Mouse (Mus musculus) gastrocnemius, adult 8-10 months (tissue): ENCODE results near the gene Nell1. TPM values are rescaled to one million over a fixed set of nuclear protein-coding genes. Genes with fewer than 3 reads are reported as not detected.

Experiments used
- DNase-seq, 2 experiments: peaks; one replicate each; pipeline ENCODE4 v3.0.0; 2022; ENCODE audit warnings: low spot score in 2 of 2
- total RNA-seq, 4 experiments: library from RNA; stranded (reverse); gene quantifications; 2 replicates each; pipeline ENCODE4 v1.2.4; 2022

Nell1 gene
- total RNA-seq, 4 experiments from 2014 or later, result 0.13 to 0.18 (median 0.17) TPM

DNA sequence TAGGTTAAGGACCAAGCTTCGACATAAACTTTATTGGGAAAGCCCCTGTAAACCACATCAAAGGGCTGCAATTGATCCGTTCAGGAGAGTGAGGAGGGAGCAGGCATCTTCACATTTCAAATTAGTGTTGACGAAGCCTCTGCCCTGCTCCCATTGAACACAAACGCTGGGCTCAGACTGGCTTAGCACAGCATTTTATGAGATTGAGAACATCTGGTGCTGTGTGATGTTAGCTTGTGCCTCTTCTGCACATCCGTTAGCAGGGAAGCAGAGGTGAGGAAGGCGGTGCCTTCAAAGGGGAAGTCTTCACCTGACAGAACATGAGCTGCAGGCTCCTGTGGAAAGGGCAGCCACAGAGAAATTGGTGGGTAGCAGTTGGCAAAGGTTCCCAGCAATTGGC, 66.4 kb downstream of the Nell1 start:
- no peak for DNase-seq

- no peak for DNase-seq
Observed at GRCm38 (mm10) chr7:50050144-50050543, 75.5 kb downstream of the Nell1 start.

DNA sequence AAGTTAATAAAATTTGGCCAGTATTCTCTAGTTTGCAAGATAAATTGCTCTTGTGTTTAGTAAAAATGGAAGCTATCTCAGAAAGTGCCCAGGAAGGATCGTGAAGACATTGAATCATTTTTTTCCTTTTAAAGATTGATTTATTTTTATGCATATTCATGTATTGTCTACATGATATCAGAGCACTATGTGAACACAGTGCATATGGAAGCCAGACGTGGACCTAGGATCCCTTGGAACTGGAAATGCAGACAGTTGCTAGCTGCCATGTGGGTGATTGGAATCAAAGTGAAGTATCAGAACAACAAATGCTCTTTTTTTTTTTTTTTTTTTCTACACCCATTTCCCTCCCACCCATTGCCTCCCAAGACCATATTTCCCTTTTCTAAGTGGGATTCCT, 79.0 kb downstream of the Nell1 start:
- no peak for DNase-seq

- DNase-seq, result no peak
Observed at GRCm38 (mm10) chr7:50094461-50094860, 119.8 kb downstream of the Nell1 start.

DNA sequence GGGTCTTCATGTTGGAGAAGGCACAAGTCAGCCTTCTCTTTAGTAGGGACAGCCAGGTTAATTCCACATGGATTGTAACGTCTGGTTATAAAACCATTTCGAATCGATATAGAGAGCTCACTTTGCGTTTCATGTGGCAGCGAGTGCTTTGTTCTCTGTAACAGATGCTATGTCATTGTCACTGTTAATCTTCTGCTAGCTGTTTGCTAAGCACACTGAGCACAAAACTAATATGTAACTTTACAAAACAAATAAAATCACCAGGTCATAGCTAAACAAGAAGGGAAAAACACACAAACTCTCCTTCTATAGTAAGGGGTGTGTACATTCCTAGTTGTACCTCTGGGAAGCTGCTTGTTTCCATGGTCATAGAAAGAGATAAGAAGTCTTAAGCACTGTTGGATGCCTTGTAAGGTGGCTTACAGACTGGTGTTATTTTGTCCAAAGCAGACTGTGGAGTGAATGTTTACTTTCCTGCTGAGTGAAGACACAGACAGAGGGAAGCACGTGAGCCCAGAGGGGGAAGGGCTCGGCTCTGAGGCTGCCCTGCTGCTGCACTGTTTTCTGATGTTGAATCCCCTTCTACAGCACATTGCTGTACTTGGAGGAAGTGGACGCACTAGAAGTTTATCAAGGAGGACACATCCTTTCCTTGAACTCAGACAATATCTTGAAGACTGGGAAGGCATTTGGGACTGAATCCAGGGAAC, 131.1 kb downstream of the Nell1 start:
- DNase-seq, result no peak

GRCm38 (mm10) chr7:50107261-50107660, 132.6 kb downstream of the Nell1 start:
- DNase-seq, result no peak

GRCm38 (mm10) chr7:50118348-50118747, 143.7 kb downstream of the Nell1 start:
- DNase-seq, result no peak

DNA sequence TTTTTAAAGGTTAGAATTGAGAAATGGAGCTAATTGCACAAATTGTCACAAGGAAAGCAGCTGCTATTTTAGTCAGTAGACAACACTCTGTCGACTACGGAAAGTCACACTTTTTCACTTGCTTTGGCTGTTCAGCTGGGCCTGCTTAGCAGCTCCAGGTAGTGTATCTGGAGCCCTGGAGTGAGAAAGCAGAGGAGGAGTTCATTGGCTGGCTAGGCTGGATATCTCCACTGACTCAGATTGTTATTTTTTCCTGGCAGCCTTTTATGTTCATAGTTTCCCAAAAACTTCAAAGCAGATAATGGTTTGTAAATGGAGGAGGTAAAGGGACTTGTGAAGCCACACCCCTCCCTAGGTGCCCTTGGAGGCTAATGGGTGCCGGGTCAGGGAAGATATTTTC, 163.0 kb downstream of the Nell1 start:
- no peak for DNase-seq

DNA sequence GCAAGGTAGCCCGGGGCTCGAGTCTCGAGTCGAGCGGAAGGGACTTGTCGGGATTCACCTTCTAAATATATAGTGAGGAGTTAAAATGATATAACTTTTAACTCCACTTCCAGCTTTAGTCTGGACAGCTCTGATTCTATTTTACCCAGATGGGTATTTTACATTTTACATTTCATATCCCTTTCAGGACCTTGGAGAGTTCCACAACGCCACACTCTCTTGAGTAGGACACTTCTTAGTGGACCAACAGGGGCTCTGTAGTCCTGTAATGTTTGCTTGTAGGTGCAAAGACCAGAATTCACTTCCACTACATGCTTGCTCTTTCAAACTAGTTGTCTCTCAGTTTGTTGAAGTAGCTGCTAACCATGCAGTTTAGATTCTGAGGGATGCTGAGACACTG, 174.7 kb downstream of the Nell1 start:
- DNase-seq, result no peak

GRCm38 (mm10) chr7:50150838-50151237, 176.2 kb downstream of the Nell1 start:
- no peak for DNase-seq

DNA sequence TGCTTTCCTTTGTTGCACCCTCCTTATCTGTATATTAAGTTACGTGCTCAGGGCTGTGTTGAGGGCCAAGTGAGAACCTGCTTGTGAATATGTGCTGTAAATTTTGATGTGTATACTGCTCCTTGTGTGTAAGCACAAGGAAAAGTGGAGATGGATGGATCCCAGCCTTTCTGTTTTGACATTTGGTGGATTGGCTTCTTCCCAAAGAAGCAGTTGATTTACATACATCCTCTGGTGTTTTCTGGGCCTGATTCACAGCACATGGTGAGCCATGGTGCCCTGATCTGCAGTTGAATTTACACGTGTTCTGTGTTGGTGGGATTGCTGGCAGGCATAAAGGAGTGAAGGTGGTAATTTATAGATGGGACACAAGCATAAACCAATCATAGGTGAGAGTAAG, 179.0 kb downstream of the Nell1 start:
- no peak for DNase-seq

- DNase-seq, result no peak
Observed at GRCm38 (mm10) chr7:50162602-50163001, 187.9 kb downstream of the Nell1 start.

DNA sequence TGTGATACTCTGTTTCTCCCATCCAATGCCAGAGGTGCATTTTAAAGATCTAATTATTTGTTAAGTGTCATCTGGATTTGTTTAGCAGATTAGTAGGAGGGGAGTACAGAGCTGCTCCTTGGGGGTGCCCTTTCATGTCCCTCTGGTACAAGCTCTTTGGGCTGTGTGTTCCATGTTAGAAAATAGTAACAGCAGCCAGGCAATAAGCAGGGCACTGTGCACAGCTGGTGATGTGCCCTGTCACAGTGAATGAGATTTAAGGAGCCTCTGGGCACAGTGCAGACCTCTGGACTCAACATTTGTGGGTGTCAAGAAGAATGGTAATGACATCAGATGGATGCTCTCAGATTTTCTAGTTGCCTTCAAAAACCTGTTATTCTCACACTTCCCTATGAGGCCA, 194.1 kb downstream of the Nell1 start:
- DNase-seq, result no peak

- no peak for DNase-seq
Observed at GRCm38 (mm10) chr7:50186306-50186705, 211.6 kb downstream of the Nell1 start.

- no peak for DNase-seq
Observed at GRCm38 (mm10) chr7:50193955-50194354, 219.3 kb downstream of the Nell1 start.

DNA sequence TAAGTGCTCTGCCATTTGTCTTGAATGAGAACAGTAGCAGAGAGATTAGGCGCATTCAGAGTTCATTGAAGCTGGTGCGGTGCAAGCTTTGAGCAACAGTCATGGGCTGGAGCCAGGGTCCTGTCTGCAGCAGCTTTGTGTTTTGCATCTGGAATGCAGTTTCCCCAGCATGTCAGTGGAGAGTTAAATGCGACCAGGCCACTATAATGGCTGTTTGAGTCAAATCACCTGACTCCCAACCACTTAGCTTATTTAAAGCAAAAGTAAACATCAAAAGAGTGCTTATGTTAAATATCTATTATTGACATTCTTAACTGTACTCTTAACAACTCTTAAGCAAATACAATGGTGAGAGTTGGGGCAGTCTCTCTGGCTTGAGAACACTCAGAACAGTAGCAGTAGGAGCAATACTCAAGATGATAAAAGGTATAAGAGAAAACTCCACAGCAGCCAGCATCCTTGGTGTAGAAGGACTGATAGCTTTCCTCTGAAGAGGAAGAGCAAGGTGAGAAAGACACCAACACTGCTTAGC, 220.5 kb downstream of the Nell1 start:
- no peak for DNase-seq

DNA sequence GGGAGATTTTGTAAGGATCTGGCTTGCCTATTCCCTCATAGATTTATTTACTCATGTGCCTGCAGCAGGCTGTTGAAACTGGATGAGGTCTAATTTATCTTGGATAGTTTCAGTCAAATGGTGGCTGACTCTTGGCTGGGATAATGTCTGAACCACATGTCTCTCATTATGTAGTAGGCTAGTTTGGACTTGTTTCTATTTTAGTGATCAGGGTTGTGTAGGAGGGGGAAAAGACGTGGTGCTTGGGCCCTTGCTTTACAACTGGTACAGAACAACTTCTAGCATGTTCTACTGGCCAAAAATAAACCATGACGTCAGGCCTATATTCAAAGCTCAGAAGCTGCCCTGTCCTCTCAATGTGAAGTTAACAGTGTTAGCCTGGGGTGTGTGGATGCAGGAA, 230.6 kb downstream of the Nell1 start:
- no peak for DNase-seq

DNA sequence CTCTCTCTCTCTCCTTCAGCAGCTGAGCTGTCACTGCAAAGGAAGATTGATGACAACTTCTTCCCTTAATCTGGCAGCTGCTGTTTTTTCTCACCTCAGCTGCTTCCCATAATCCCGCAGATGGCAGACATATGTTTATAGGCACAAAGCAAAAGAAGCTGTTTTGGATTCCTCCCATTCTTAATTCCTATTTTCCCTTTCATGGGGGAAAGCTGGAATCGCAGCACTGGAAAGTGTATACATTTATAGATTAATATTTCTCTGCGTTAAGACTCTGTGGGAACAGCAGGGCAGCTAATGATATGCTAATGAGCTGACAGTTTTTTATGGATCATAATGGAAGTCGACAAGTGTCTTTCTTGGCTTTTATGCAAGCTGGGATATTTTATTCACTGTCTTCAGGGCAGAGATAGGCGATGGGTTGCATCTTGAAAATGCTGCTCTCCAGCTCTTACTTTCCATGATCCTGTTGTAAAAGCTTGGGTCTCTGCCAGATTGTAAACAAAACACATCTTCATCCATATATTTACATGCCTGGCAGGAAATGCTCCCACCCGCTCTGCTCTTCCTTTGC, 236.1 kb downstream of the Nell1 start:
- no peak for DNase-seq

DNA sequence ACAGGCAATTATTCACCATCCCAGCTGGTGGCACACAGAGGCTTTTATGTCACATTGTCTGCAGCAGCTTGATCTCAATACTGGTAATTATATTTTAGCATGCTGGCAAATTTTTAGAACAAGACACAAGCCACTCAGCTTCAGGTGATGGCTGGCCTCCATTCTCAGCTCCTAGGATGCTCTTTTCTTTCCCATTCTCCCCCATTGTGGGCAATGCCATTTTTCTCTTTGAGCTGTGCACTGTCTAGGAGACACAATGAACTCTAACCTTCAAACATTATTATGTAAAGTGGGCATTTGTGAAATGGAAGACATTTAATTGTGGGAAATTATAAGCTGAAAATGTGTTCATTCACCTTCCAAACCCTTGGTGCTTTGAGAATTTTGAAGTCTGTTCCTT, 247.2 kb downstream of the Nell1 start:
- no peak for DNase-seq

DNA sequence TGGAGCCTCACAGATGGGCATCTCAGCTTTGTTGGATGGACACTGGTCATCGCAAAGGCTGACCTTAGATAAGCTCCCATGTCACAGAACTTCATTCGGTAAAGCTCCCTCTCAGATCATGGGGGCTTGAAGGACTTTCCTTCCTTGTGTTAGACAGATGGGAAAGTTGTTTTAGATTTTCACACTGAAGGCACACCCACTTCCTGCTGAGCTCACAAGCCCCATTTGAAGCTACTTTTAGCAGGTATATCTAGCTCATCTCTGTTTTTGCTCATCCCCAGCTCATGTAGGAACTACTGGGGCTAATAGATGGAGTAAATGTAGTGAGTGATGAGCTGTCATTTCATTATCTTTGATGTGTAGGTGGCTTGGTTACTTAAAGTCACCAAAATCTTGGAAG, 252.0 kb downstream of the Nell1 start:
- no peak for DNase-seq

DNA sequence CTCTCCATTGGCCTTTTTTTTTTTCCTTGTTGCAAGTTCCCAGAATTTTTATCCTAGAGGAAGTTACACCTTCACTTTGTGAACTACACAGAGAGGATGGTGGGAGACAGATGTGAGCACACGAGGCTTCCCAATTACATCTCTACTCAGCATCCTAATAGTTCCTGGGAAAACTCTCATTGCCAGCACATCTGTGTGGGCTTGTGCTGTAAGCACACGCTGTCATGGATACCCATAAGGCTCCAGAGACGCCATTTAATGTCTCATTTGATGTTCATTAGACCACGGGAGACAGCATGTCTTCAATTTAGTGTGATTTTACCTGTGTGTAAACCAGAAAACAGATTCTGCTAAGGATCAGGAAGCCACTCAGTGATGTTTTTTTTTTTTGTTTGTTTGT, 253.6 kb downstream of the Nell1 start:
- no peak for DNase-seq

DNA sequence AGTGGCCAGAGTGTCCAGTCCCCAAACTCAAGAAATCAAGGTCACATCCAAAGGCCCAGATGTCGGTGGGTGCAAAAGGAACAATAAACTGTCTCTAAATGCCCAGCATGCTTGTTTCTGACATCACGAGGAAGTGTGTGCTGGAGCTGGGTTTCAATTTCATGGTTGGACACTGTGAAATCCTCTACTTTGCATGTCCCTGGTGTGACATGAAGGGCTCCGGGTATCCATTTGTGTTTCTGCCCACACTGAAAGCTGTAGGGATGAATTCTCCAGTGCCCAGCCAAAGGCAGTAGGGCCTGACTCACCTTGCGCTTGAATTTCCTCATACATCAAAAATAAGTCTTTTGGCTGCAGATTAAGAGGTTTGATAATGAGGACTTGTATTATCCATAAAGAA, 266.5 kb downstream of the Nell1 start:
- no peak for DNase-seq

DNA sequence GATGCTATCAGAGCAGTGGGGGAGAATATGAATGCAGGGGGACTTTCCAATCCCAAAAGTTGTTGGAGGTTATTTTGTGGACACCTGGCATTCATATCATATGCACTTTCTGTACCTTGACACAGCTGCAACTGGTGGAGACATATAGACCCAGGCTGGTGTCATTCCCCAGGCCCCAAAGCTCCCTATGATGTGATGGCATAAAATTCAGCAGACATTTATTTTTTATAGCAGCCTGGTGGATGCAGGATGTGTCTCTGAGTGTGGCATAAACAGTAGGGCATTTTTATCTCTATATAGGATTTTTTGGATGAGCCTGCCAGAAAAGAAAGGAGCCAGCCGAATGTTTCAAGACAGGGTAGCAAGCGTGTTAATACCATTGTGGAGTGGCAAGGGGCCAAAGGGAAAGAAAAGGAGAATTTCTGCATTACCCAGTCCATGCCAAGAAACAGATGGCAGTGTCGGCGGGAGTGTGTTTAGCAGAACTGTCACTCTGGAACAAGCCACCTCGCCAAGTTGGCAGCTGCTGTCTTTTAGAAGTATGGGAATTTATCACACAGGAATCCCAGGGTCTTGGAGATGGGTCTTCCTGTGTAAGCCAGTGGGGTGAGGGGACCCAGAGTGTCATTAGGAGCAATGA, 267.1 kb downstream of the Nell1 start:
- no peak for DNase-seq
